Mouse (Mus musculus) lung, postnatal 0 days (tissue): Measurements from ENCODE around the gene Polr3gl. TPM values are rescaled to one million over a fixed set of nuclear protein-coding genes. Genes with fewer than 3 reads are reported as not detected.
A peak's percentile ranks its signal among the peaks of the same experiment; 100 is the strongest.

ENCODE experiments used
- ATAC-seq: fragments of 200-750 bp; cut with Nextera tagmentation; 2 replicates; pipeline ENCODE4 v1.8.0; 2017; ENCODE audit warnings: moderate library complexity
- DNase-seq: peaks from one replicate; pipeline ENCODE4 v3.0.0-alpha.2; 2016; ENCODE audit warnings: low spot score
- H3K27ac ChIP-seq: fragments of 300-500 bp; sonication (generic); 2 replicates; pipeline ENCODE4 v1.5.1; 2014; ENCODE audit warnings: antibody characterized with exemption, mild to moderate bottlenecking, low read length, mixed read lengths
- H3K27me3 ChIP-seq: fragments of 300-500 bp; sonication (generic); replicated peaks from 2 replicates; pipeline ENCODE4 v1.6.1; 2014; ENCODE audit warnings: low read length, mixed read lengths; ENCODE audit not compliant: insufficient read depth
- H3K36me3 ChIP-seq: fragments of 300-500 bp; sonication (generic); 2 replicates; pipeline ENCODE4 v1.6.1; 2014; ENCODE audit warnings: low read length, mixed read lengths; ENCODE audit not compliant: insufficient read depth
- H3K4me1 ChIP-seq: fragments of 300-500 bp; sonication (generic); 2 replicates; pipeline ENCODE4 v1.6.1; 2014; ENCODE audit warnings: antibody characterized with exemption, low read depth, low read length, mixed read lengths; ENCODE audit not compliant: insufficient read depth
- H3K4me2 ChIP-seq: fragments of 300-500 bp; sonication (generic); replicated peaks from 2 replicates; pipeline ENCODE4 v1.6.1; 2014; ENCODE audit warnings: low read depth, mild to moderate bottlenecking, low read length, moderate library complexity, mixed read lengths
- H3K4me3 ChIP-seq: fragments of 300-500 bp; sonication (generic); 2 replicates; pipeline ENCODE4 v1.5.1; 2014; ENCODE audit warnings: low read depth, low read length
- H3K9ac ChIP-seq: fragments of 300-500 bp; sonication (generic); replicated peaks from 2 replicates; pipeline ENCODE4 v1.6.1; 2014; ENCODE audit warnings: low read depth, mild to moderate bottlenecking
- H3K9me3 ChIP-seq: fragments of 300-500 bp; sonication (generic); 2 replicates; pipeline ENCODE4 v1.6.1; 2016; ENCODE audit warnings: low read length, mixed read lengths
- CTCF ChIP-seq: IDR thresholded peaks from 2 replicates; pipeline ENCODE4 v1.5.1; 2016; ENCODE audit warnings: antibody characterized with exemption, mild to moderate bottlenecking
- EP300 ChIP-seq: IDR thresholded peaks from 2 replicates; pipeline ENCODE4 v1.6.1; 2016; ENCODE audit warnings: antibody characterized with exemption, mild to moderate bottlenecking, control low read depth
- WGBS: fragments of 180-500 bp; shearing (Covaris S2); extraction: QIAGEN DNeasy Blood & Tissue Kit; methylation state at CpG from one replicate; pipeline ENCODE4 v1.1.7; 2014; 5-methylcytosine and 5-hydroxymethylcytosine counted together
- polyA plus RNA-seq: library from polyadenylated mRNA; unstranded; fragments of >200 nt; fragmentation: Nextera tagmentation; extraction: Ambion mirVana; gene quantifications from 2 replicates; pipeline ENCODE4 v1.2.1, GENCODE M21; 2015

Polr3gl gene
- polyA plus RNA-seq, 1 experiment from 2014 or later = 36.7 TPM

GRCm38 (mm10) chr3:96534300-96534699 is 59.7 kb downstream of the Polr3gl start:
- H3K27me3 ChIP-seq = no peaks in the 10 kb centered on the region
- ATAC-seq (no peak), DNase-seq (no peak)
- H3K9ac ChIP-seq = no peak overlapping the region
- TF ChIP-seq CTCF (peak; percentile 36), EP300 (no peak)
- H3K4me2 ChIP-seq = no peak overlapping the region
- H3K4me1 ChIP-seq = no peaks in the 10 kb centered on the region
- H3K4me3 ChIP-seq = no peak overlapping the region
- H3K27ac ChIP-seq = no peak overlapping the region
- H3K9me3 ChIP-seq = no peaks in the 10 kb centered on the region
- WGBS = 40% methylated on average over 2 of the region's 2 CpGs
- no peaks in the 10 kb centered on the region for H3K36me3 ChIP-seq

DNA sequence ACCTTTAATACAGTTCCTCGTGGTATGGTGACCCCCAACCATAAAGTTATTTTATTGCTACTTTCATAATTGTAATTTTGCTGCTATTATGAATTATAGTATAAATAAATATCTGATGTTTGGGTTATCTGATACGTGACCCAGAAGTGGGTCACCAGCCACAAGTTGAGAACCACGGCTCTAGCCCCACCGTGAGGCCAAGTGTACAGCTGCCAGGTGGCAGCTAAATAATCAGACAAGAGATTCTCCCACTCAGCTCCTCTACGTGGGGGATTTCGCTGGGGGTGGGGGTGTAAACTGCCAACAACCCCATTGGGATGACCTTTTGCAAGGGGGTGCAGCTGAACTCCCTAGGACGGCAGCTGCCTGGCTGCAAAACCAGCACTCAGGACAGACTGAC is 61.9 kb downstream of the Polr3gl start:
- DNase-seq (no peak), ATAC-seq (no peak)
- no peak overlapping the region for H3K4me2 ChIP-seq
- H3K9ac ChIP-seq = no peak overlapping the region
- peaks cover 4% of the 10 kb centered on the region for H3K4me1 ChIP-seq
- H3K27me3 ChIP-seq = peaks cover 16% of the 10 kb centered on the region
- H3K4me3 ChIP-seq = no peak overlapping the region
- TF ChIP-seq CTCF = no peak
- TF ChIP-seq EP300 = no peak
- 46% methylated on average over 7 of the region's 7 CpGs for WGBS
- no peak overlapping the region for H3K27ac ChIP-seq
- no peaks in the 10 kb centered on the region for H3K36me3 ChIP-seq
- H3K9me3 ChIP-seq = no peaks in the 10 kb centered on the region

- no peak overlapping the region for H3K4me2 ChIP-seq
- 50% methylated on average over 9 of the region's 9 CpGs for WGBS
- ATAC-seq = no peak
Measured at GRCm38 (mm10) chr3:96528506-96528905, 65.5 kb downstream of the Polr3gl start.

More at GRCm38 (mm10) chr3:96528506-96528905, 65.5 kb downstream of the Polr3gl start:
- Histone ChIP-seq H3K27me3 (peaks cover 30% of the 10 kb centered on the region), H3K4me3 (no peak overlapping the region), H3K4me1 (peaks cover 6% of the 10 kb centered on the region), H3K9ac (no peak overlapping the region), H3K27ac (no peak overlapping the region), H3K36me3 (no peaks in the 10 kb centered on the region), H3K9me3 (no peaks in the 10 kb centered on the region)
- DNase-seq = no peak
- TF ChIP-seq EP300 (no peak), CTCF (no peak)

Other genes starting within 250 kb of the Polr3gl start
- gene BC107364, start 141.9 kb downstream of the Polr3gl start, polyA plus RNA-seq = 0.12 and 0.19 TPM in 2 replicates
- gene Hfe2, start 69.0 kb downstream of the Polr3gl start, polyA plus RNA-seq = 0.27 and 0.35 TPM in 2 replicates
- gene Txnip, start 36.2 kb downstream of the Polr3gl start, polyA plus RNA-seq = 468 and 502 TPM in 2 replicates
- 0.73 and 0.78 TPM in 2 replicates for gene Gm16253, start 17.2 kb downstream of the Polr3gl start, polyA plus RNA-seq
- gene Ankrd34a, start 2.5 kb upstream of the Polr3gl start, polyA plus RNA-seq = 0.18 and 0.37 TPM in 2 replicates
- 5.4 TPM in 2 replicates for gene Lix1l, start 7.0 kb upstream of the Polr3gl start, polyA plus RNA-seq
- gene Rbm8a, start 35.8 kb upstream of the Polr3gl start, polyA plus RNA-seq = 90.3 and 91.4 TPM in 2 replicates
- 49.8 and 56.6 TPM in 2 replicates for gene Pex11b, start 41.2 kb upstream of the Polr3gl start, polyA plus RNA-seq
- gene Gm42957, start 41.3 kb upstream of the Polr3gl start, polyA plus RNA-seq = not detected in 2 replicates
- gene Itga10, start 51.4 kb upstream of the Polr3gl start, polyA plus RNA-seq = 0.31 TPM in 2 replicates
- gene Ankrd35, start 76.0 kb upstream of the Polr3gl start, polyA plus RNA-seq = 0.42 and 0.44 TPM in 2 replicates
- 26.9 and 31.1 TPM in 2 replicates for gene Pias3, start 102.2 kb upstream of the Polr3gl start, polyA plus RNA-seq
- gene Nudt17, start 114.4 kb upstream of the Polr3gl start, polyA plus RNA-seq = 5.3 and 5.8 TPM in 2 replicates
- 17.9 and 19.2 TPM in 2 replicates for gene Polr3c, start 133.4 kb upstream of the Polr3gl start, polyA plus RNA-seq
- gene Rnf115, start 133.5 kb upstream of the Polr3gl start, polyA plus RNA-seq = 42.8 and 43.3 TPM in 2 replicates
- 0.06 and 0.17 TPM in 2 replicates for gene Pdzk1, start 235.1 kb upstream of the Polr3gl start, polyA plus RNA-seq
- 0.39 and 0.42 TPM in 2 replicates for gene Cd160, start 235.2 kb upstream of the Polr3gl start, polyA plus RNA-seq